Mouse (Mus musculus) megakaryocyte, embryonic 14.5 days (primary cell): ENCODE results near the gene Sval3. TPM values are rescaled to one million over a fixed set of nuclear protein-coding genes. Genes with fewer than 3 reads are reported as not detected.

Experiments
- H3K27me3 ChIP-seq: replicated peaks from 2 replicates; pipeline ENCODE3; 2012; ENCODE audit warnings: inconsistent platforms
- H3K36me3 ChIP-seq: replicated peaks from 2 replicates; pipeline ENCODE3; 2012; ENCODE audit warnings: low read length, inconsistent platforms, mixed read lengths
- H3K4me1 ChIP-seq: 2 replicates; pipeline ENCODE4 v1.6.1; 2012; ENCODE audit warnings: inconsistent platforms
- H3K4me3 ChIP-seq: replicated peaks from 2 replicates; pipeline ENCODE3; 2012; ENCODE audit warnings: moderate library complexity, mild to moderate bottlenecking, inconsistent platforms
- H3K9me3 ChIP-seq: 2 replicates; pipeline ENCODE4 v1.6.1; 2012; ENCODE audit warnings: inconsistent platforms
- FLI1 ChIP-seq: IDR thresholded peaks from 2 replicates; pipeline ENCODE4 v1.6.1; 2012; ENCODE audit warnings: low read length, inconsistent platforms, mixed read lengths
- GATA1 ChIP-seq: IDR thresholded peaks from 3 replicates; pipeline ENCODE4 v1.6.1; 2012; ENCODE audit warnings: mixed read lengths, low read length, inconsistent platforms, borderline replicate concordance
- polyA plus RNA-seq: library from polyadenylated mRNA; stranded (reverse); fragments of >175 nt; gene quantifications from 2 replicates; pipeline ENCODE4 v1.2.3, GENCODE M21; 2012; ENCODE audit warnings: low replicate concordance; ENCODE audit not compliant: insufficient read depth

The Sval3 gene
- polyA plus RNA-seq: not detected in 2 replicates

DNA sequence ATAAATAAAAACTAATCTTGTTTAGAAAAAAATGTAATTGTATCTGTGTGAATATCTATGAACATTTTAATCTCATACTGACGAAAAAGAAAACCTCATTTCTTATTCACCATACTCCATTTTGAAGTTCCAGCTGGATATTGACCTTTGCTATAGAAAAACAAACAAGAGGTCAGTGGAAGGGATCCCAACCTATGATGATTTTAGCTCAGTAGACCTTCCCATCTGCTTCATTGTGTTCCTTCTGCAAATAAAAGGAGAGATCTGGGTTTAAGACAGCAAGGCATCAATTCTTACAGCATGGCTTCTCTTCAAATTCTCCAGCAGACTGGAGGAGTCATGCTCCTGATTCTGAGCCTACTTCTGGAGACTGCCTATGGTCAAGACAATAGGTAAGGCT is at the start of gene Sval3:
Sval3 (plus strand) TSS at position 301 of the 400 bp plus-strand sequence.
- no peaks in the 10 kb centered on the region for H3K9me3 ChIP-seq
- TF ChIP-seq GATA1 (no peak), FLI1 (no peak)
- H3K36me3 ChIP-seq: no peaks in the 10 kb centered on the region
- peaks cover 20% of the 10 kb centered on the region; the same call in 1 of the 2 replicates for H3K4me1 ChIP-seq
- no peak within 1 kb of the TSS for H3K4me3 ChIP-seq
- H3K27me3 ChIP-seq: no peaks in the 10 kb centered on the region

DNA sequence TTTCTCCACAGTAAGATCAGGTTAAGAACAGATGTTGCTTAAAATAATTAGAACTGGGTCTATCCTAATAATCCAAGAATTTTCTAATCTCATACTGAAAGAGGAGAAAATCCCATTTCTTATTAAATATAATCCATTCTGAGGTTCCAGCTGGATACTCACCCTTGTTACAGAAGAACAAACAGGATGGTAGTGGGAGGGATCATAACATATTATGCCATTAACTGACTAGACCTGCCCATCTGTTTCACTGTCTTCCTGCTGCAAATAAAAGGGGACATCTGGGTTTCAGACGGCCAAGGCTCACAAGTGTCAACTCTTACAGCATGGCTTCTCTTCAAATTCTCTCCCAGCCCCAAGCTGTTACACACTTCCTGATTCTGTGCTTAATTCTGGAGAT is 16.6 kb upstream of the Sval3 start, which contains the start of gene Sval1:
Sval1 (plus strand) TSS at position 301 of the 400 bp plus-strand sequence.
- Histone ChIP-seq H3K4me1 (peaks cover 22% of the 10 kb centered on the region), H3K4me3 (no peak within 1 kb of the TSS), H3K36me3 (no peaks in the 10 kb centered on the region), H3K27me3 (no peaks in the 10 kb centered on the region), H3K9me3 (no peaks in the 10 kb centered on the region)
- TF ChIP-seq GATA1: no peak
- no peak for TF ChIP-seq FLI1

Other genes with a start within 250 kb of the Sval3 start
- not detected in 2 replicates for gene Olfr459, start 193.0 kb upstream of the Sval3 start, polyA plus RNA-seq
- not detected in 2 replicates for gene Pip, start 120.6 kb upstream of the Sval3 start, polyA plus RNA-seq
- not detected in 2 replicates for gene Sval2, start 115.2 kb upstream of the Sval3 start, polyA plus RNA-seq
- gene Sval1, start 16.5 kb upstream of the Sval3 start, polyA plus RNA-seq: not detected in 2 replicates
- not detected in 2 replicates for gene Sva, start 70.3 kb downstream of the Sval3 start, polyA plus RNA-seq
- gene Tas2r139, start 172.8 kb downstream of the Sval3 start, polyA plus RNA-seq: not detected in 2 replicates
- not detected in 2 replicates for gene Tas2r144, start 247.2 kb downstream of the Sval3 start, polyA plus RNA-seq